Mouse (Mus musculus): ENCODE measurements around the gene Kif26b. TPM values are rescaled to one million over a fixed set of nuclear protein-coding genes. Genes with fewer than 3 reads are reported as not detected.

Gene Kif26b
- polyA plus RNA-seq (2012; rRNA removed; ENCODE audit: low replicate concordance) = 0.17 and 0.32 TPM in 2 replicates

GRCm38 (mm10) chr1:178528431-178529351, at the start of gene Kif26b:
Kif26b (plus strand) TSS chr1:178529125.

Other genes starting within 250 kb of the Kif26b start
- 7.9 and 19.3 TPM in 2 replicates for gene Cox20, start 210.0 kb upstream of the Kif26b start, polyA plus RNA-seq (2012; rRNA removed; ENCODE audit: low replicate concordance)
- 34.9 and 43.3 TPM in 2 replicates for gene Hnrnpu, start 191.3 kb upstream of the Kif26b start, polyA plus RNA-seq (2012; rRNA removed; ENCODE audit: low replicate concordance)
- 0.11 and 0.83 TPM in 2 replicates for gene Efcab2, start 123.0 kb upstream of the Kif26b start, polyA plus RNA-seq (2012; rRNA removed; ENCODE audit: low replicate concordance)

Measured in mammary gland, adult 2 months (tissue).